Mouse (Mus musculus) erythroblast, embryonic 14.5 days (primary cell): Measurements from ENCODE around the gene Plekhg3.

Experiments used
- GATA1 ChIP-seq: IDR thresholded peaks from 2 replicates; pipeline ENCODE4 v1.6.1; 2012; ENCODE audit warnings: low read length, inconsistent platforms, mixed read lengths
- TAL1 ChIP-seq: IDR thresholded peaks from 3 replicates; pipeline ENCODE4 v1.6.1; 2012; ENCODE audit warnings: low read length, inconsistent platforms, mixed read lengths

DNA sequence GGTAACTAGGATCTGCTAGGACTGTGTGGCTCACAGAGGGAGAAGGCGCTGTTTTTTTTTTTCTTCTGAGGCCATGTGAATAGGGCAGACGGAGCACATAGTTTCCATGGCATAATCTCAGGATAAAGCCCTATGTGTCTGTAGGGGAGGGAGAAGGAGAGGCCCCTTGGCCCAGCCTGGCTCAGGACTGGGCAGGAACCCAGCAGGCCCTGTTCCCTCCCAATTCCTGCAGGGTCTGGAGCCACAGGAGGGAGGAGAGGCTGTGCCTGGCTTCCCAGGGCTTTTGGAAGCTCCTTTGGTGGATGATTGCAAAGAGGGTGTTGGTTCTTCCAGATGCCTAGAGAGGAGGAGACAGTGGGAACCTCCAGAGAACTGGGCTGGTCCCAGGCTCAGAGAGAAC, 24.2 kb upstream of the Plekhg3 start:
- TF ChIP-seq TAL1 (no peak), GATA1 (no peak)
